Mouse (Mus musculus) thymus, adult 2 months (tissue): ENCODE measurements around the gene Clns1a.

Source experiments
- CTCF ChIP-seq: fragments of 200-500 bp; IDR thresholded peaks from 2 replicates; pipeline ENCODE4 v1.5.1; 2012; ENCODE audit warnings: mild to moderate bottlenecking, control low read depth, low read length, moderate library complexity, borderline replicate concordance; ENCODE audit not compliant: control insufficient read depth, poor library complexity, insufficient read depth; ENCODE audit errors: extremely low read depth
- POLR2A ChIP-seq: fragments of 200-500 bp; IDR thresholded peaks from 2 replicates; pipeline ENCODE4 v1.6.1; 2012; ENCODE audit warnings: mild to moderate bottlenecking, low read length, control low read depth, moderate library complexity; ENCODE audit not compliant: control insufficient read depth, poor library complexity, insufficient read depth; ENCODE audit errors: extremely low read depth

DNA sequence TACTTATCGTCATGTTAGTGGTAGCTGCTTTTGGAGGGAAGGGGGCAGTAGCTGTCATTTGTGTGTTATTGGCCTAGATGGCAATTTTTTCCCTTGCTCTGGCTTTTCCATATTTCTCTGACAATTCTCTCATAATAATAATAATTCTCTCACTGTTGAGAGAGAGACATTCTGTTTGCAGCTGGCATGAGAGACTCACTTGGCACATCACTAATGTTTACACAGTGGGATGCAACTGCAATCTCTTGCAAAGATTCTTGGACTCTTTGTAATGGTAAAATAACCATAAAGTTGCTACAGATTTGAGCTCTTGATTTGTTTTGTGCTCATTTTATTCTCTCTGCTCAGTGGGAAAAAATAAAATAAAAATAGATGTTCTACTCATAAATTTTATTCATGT lies 20.9 kb downstream of the Clns1a start:
- TF ChIP-seq POLR2A, result no peak
- no peak for TF ChIP-seq CTCF
